Mouse (Mus musculus) spleen, adult 2 months (tissue): ENCODE measurements around the gene Map3k19.

ENCODE experiments used
- CTCF ChIP-seq: fragments of 200-500 bp; IDR thresholded peaks from 2 replicates; pipeline ENCODE4 v1.5.1; 2011; ENCODE audit warnings: mild to moderate bottlenecking, inconsistent platforms; ENCODE audit not compliant: insufficient read depth, insufficient read length, insufficient replicate concordance; ENCODE audit errors: extremely low read depth
- POLR2A ChIP-seq: fragments of 200-500 bp; IDR thresholded peaks from 2 replicates; pipeline ENCODE4 v1.6.1; 2011; ENCODE audit warnings: low read depth, low read length, inconsistent platforms

GRCm38 (mm10) chr1:127766741-127767140 is 88.1 kb downstream of the Map3k19 start:
- TF ChIP-seq CTCF (no peak), POLR2A (no peak)
